Mouse (Mus musculus) right cerebral cortex, adult 2 months (tissue): ENCODE results near the gene Zswim8.
A peak's percentile ranks its signal among the peaks of the same experiment; 100 is the strongest.

Experiments used
- DNase-seq, 2 experiments: peaks; one replicate each; pipeline ENCODE4 v3.0.0; 2021 to 2022; ENCODE audit warnings: low spot score in 2 of 2

Gene Zswim8

GRCm38 (mm10) chr14:20707201-20708190, at the start of gene Zswim8:
Zswim8 (plus strand) TSS chr14:20707552.
- peak; percentile 90 to 95 for DNase-seq

DNA sequence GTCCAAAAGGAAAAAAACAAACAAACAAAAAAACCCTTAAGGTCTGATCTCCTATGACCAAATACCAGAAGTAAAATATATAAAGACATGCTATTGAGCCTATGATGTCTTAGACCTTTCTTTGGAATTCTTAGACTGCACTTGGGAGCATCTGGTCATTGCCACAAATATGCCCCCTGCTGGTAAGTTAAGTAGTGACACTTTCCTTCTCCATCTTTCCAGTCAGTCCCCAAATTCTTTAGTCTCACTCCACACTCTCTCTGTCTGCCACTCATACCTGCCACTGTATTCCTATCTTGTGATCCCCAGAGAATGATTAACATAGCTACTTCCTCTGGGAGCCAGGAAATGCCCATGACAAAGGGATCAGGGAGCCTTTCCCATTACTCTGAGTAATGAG, 49.0 kb upstream of the Zswim8 start:
- peak; percentile 55 to 62 for DNase-seq

GRCm38 (mm10) chr14:20658902-20659301, 48.5 kb upstream of the Zswim8 start:
- no peak for DNase-seq

GRCm38 (mm10) chr14:20659687-20660086, 47.7 kb upstream of the Zswim8 start:
- no peak for DNase-seq

DNA sequence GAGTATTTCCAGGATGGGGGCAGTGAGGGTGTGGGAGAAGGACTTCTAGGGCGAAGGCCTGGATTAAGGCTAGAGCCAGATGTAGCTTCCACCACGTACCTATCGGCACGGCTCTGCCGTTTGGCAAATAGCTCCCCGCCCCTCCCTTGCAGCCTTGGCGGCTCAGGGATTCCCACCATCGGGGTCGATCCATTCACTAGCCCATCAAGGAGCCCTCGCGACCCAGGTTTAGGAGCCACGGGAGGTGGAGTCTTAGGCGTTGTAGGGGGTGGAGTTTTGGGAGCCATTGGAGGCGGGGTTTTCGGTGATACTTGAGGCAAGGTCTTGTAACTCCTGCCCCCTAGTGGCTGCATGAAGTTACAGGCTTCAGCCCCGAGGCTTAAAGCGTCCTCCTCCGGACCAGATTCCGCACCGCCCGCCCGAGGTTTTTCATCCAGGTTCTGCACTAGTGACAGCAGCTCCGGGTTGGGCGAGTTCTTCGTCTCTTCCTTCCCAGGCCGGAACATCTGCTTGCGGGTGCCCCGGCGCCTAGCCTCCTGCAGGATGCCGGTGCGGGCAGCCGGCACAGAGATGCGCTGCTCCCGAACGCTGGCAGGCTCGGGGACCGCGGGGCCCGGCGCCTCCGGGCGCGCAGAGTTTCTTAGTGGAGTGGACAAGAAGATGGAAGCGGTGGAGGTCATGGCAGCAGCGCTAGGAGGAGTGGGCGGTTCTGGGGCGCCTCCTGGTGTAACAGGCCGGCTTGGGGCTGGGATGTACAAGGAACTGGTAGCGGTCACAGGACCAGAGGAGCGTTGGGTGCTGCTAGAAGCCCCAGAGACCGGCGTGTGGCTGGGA, 46.3 kb upstream of the Zswim8 start:
- peak; percentile 95 for DNase-seq

DNA sequence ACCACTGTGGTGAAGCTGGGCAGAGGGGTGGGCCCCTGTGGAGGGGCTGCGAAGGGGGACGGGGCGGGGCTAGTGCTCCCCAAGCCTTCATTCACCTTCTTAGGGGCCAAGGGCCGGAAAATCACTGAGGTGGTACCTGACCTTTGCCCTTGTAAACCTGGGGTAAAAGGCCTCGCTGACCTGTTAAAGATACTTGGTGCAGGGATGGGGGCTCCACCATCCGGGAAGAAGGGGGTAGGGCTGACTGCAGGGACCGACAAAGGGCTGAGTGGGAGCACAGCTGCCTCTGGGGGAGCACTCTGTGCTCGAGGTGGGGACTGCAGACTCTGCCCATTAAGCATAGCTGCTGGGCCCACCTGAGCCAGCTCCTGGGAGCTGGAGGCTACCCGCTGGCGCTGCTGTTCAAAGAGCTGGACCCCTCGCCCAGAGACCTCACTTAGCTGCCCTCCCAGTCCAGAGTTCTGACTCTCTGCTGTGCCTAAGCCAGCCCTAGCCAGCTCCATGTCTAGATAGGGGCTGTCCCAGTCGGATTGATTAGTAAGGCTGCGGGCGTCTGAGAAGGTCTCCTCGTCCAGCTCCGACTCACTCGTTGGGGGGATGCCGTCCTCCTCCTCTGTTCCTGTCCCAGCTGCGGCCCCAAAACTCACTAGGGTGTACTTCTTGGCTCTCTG, 45.6 kb upstream of the Zswim8 start:
- peak in 1 of 2 experiments; percentile 18 for DNase-seq

- DNase-seq, result no peak
These were observed 44.6 kb upstream of the Zswim8 start for GRCm38 (mm10) chr14:20662740-20663139.

DNA sequence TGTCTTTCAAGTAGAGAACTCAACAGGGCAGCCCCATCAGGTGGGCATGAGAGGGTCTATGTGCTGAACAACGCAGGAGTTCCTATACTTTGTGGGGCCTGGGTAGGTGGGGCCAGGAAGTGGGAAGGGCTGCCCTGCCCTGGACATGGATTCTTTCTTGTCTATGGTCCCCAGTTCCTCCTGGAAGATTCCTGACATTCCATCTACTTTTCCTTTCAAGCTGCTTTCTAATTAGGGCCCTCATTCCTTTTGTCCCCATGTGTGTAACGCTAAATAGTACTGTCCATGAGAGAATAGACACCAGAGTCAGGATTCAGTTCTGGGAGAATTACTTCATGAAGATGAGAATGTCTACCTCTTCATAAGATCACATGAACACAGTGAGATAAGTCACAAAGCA, 43.8 kb upstream of the Zswim8 start:
- DNase-seq, result no peak

DNA sequence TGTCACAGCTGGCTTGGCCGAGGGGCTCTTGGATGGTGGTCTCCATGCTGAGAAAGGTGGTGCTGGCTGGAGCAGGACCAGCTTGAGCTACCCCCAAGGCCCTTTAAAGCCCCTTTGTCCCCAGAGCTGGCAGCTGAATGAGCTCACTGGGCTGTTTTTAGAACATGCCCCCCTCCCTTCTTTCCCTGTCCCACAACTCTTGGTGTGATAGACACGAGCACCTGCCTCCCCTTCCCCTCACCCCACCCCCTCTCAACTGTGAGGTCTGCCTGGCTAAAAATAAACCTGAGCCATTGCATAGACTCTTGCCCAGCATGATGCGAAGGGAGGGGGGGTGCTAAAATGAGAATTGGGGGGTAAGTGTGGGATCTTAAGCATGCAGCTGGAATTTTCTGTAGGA, 42.9 kb upstream of the Zswim8 start:
- DNase-seq, result no peak

DNA sequence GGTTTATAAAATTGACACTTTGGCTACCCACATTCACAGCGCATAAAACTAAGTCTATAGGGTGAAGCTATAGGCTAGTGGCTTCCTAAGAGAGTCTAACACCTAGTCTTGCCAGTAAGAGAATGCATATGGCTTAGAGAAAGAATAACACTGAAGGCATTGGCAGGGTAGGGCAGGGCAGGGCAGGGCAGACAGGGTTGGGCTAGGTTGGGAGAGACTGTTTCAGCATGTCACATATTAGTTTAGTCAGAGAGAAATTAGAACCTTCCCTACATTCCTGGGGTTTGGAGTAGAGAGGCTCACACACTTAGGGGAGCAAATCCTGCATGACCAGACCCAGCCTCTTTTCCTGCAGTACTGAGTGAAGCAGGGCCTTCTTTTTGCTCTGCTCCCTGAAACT, 39.9 kb upstream of the Zswim8 start:
- no peak for DNase-seq

DNA sequence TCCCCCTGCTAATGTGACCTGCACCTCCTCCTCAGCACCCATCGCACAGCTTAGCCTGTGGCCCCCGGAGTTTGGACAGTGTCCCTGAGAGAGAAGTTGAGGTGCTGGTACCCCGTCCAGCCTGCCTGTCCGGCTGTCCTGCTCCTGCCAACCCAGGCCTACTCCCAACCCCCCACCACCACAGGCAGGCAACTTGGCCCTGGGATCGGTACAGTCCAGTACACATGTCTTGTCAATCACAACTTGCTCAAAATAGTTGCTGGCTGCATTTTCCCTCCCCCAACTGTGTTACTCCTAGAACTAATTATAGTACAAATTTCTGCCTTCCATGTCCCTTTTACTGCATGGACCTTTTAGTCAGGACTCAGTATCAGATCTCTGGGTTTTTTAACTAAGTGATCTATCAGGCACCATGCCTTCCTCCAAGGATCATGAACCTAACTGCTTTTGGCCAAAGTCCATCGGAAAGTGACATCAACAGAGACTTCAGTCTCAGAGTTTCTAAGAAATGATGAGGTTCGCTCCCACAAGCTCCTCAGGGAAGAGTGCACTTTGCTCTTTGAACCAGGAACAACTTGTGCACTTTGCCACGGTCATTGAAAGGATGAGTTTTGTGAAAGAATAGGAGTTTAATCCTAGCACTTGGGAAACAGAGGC, 39.1 kb upstream of the Zswim8 start, which contains the start of gene Synpo2l:
Gene Synpo2l, minus strand, starts transcription at position 201 of the 657 bp plus-strand sequence.
- no peak for DNase-seq

GRCm38 (mm10) chr14:20672990-20673389, 34.4 kb upstream of the Zswim8 start:
- no peak for DNase-seq

DNA sequence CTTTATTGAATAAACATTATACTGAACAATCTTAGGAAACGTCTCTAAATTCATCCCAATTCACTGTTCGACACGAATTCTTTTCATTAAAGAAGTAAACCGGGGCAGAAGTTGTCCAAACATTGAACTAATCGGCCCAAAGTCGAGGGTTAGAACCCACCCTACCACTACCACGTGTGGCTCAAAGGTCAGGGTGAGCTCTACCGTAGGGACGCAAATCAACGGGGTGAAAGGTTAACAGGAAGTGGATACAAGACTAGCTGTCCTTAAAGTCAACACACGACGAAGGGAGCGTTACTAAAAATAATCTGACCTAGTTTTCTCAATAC, 33.7 kb upstream of the Zswim8 start:
- DNase-seq, result peak; percentile 44 to 67

- peak; percentile 92 to 99 for DNase-seq
These were observed 33.1 kb upstream of the Zswim8 start, which contains the start of gene Sec24c for GRCm38 (mm10) chr14:20674064-20674833. Sec24c (plus strand) TSS chr14:20674308.

GRCm38 (mm10) chr14:20677906-20678305, 29.4 kb upstream of the Zswim8 start:
- DNase-seq, result no peak

DNA sequence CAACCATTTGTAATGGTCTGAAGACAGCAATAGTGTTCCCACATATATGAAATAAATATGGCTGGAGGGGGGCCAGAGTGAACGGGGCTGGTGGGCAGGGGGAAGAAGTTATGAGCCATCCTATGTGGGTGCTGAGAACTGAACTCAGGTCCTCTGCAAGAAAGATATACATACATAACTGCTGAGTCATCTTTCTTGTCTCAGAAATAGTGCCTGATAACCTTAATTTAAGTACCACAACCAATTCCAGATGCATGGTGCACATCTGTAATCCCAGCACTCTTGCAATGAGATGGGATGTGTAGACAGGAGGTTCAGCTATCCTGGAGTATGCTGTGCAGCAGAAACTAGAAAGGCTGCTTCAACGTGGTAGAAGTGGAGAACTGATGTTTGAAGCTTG, 25.6 kb upstream of the Zswim8 start:
- no peak for DNase-seq

DNA sequence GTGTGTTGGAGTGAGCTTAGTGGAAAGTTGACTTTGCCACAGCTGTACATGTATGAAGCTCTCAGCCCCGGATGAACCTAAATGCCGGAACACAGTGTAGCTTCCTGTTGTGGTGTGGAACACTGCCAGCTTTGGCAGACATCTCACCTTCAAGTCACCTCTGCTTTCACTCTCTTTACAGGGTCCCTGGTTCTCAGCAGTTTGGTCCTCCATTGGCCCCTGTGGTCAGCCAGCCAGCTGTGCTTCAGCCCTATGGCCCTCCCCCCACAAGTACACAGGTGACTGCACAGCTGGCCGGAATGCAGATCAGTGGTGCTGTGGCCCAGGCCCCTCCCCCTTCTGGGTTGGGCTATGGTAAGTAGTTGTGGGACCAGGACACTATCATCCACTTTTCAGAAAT, 24.9 kb upstream of the Zswim8 start:
- DNase-seq, result no peak

GRCm38 (mm10) chr14:20686576-20686975, 20.8 kb upstream of the Zswim8 start:
- peak; percentile 48 for DNase-seq

DNA sequence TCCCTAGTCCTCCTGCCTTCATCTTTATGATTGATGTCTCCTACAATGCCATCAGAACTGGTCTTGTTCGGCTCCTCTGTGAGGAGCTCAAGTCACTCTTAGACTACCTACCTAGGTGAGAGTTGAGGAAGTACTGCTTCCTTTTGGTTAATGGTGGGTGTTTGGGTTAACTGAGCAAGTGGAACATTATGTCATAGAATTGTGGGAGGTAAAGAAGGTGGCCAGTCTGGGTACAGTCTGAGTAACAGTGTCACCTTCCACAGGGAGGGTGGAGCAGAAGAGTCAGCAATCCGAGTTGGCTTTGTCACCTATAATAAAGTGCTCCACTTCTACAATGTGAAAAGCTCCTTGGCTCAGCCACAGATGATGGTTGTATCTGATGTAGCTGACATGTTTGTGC, 18.3 kb upstream of the Zswim8 start:
- no peak for DNase-seq

GRCm38 (mm10) chr14:20691772-20692171, 15.6 kb upstream of the Zswim8 start:
- no peak for DNase-seq
